Mouse (Mus musculus): ENCODE measurements around the gene Pfn3.
"Not testable (repeated sequence)": the region's sequence is repeated elsewhere in the genome, so short reads cannot be mapped to it uniquely, and the experiment has no call there.

Gene Pfn3

DNA sequence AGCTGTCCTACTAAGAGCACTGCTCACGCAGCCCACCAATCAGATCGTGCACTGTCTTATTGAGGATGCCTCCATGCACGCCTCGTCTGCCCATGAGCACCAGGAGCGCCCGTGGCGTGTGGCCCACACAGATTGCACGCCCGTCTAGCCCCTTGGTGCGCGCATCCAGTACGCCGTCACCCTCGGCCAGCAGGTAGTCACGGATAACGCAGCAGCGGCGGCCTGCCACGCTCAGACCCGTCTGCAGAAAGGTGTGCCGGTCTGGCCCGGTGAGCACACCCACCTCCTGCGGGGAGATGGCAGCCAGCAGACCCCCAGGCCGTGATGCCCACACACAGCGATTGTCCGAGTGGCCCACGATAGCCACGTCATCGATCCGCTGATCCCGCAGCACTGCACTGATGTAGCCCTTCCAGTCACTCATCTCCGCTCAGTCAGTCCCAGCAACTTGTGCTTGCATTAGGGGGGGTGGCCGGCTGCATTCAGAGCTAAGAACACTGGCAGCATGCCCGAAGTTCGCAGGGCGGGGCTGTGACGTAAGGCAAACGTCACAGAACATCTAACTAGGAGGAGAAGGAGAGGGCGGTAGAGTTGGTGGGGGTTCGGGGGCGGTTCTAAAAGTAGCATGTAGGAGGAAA, at the start of gene Pfn3:
Gene Pfn3 (minus strand): TSS at position 490 of the 638 bp plus-strand sequence.
- no peak for DNase-seq

GRCm38 (mm10) chr13:55464027-55464884, 49.2 kb upstream of the Pfn3 start, which contains the start of gene Prr7:
Gene Prr7, plus strand, starts transcription at chr13:55464267.
- DNase-seq, result peak; percentile 82

- DNase-seq, result no peak
Observed at GRCm38 (mm10) chr13:55463399-55464026, 48.5 kb upstream of the Pfn3 start.

DNA sequence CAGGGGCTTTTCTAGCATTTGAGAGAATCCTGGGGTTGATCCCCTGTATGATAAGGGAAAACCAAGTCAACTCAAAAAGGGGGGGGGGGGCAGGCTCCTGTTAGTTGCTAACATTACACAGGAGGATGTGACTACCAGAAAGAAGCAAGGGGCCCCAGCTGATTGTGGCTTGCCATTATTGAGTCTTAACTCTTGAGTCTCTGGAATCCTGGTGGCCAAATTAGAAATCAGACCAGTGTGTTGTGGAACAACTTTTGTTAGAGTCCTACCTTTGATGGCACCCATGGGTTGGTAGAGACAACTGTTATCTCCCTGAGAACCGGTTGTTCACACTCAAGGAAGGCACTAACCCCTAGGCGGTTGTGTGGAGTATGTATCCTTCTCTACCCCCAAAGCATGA, 47.9 kb upstream of the Pfn3 start:
- peak; percentile 25 for DNase-seq

- no peak for DNase-seq
Observed at GRCm38 (mm10) chr13:55451785-55452549, 36.9 kb upstream of the Pfn3 start.

DNA sequence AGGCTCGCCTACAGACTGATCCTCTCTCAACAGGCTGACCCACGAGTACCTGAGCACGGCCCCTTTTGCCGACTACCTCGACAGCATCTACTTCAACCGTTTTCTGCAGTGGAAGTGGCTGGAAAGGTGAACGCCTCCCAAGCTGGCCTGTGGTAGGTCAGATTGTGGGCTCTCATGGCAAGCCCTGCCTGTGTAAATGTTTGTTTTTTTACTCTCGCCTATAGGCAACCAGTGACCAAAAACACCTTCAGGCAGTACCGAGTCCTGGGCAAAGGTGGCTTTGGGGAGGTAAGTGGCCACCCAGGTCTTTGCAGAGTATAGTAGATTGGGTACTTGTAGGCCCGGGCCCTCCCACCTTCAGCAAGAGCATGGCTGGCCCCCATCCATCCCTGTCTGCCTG, 36.3 kb upstream of the Pfn3 start:
- no peak for DNase-seq

DNA sequence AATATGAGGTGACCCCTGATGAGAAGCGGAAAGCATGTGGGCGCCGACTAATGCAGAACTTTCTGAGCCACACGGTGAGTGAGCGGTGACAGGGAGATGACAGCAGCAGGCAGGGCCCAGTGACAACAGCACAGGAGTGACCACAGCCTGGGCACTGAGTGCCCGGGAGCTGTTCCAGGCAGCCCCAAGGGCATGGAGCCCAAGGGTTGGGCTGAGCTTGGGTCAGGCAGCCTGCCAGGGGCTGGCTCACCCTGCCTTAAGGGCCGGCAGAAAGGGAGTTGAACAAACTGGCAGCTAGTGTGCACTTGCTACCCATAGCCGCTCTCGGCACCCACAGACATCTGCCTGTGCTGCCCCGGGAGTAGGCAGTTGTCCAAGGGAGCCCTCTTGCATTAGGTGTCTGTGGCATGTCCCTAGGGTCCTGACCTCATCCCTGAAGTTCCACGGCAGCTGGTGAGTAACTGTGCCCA, 35.5 kb upstream of the Pfn3 start:
- DNase-seq, result no peak

- DNase-seq, result peak; percentile 72
Observed at GRCm38 (mm10) chr13:55449679-55450441, 34.8 kb upstream of the Pfn3 start.

- DNase-seq, result peak; percentile 58
Observed at GRCm38 (mm10) chr13:55449205-55449604, 34.2 kb upstream of the Pfn3 start.

- DNase-seq, result no peak
Observed at GRCm38 (mm10) chr13:55448131-55448530, 33.1 kb upstream of the Pfn3 start.

DNA sequence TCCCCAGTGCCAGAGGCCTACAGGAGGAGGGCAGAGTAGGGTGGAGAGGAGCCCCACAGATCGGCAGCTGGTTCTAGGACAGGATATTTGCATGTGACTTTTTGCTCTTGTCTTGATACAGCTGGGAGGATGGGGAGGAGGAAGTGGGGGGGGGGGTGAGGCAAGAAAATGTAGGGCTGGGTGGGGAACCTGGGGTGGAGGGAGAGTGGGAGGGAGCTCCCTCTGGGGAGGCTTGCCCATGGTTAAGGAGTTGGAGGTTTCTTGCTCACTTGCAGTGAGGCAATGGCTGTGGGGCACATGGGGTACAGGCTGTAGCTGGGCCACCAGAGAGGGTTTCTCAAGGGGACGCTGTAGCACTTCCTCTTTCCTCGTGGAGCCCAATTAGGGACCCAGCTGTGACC, 32.5 kb upstream of the Pfn3 start:
- peak; percentile 73 for DNase-seq

DNA sequence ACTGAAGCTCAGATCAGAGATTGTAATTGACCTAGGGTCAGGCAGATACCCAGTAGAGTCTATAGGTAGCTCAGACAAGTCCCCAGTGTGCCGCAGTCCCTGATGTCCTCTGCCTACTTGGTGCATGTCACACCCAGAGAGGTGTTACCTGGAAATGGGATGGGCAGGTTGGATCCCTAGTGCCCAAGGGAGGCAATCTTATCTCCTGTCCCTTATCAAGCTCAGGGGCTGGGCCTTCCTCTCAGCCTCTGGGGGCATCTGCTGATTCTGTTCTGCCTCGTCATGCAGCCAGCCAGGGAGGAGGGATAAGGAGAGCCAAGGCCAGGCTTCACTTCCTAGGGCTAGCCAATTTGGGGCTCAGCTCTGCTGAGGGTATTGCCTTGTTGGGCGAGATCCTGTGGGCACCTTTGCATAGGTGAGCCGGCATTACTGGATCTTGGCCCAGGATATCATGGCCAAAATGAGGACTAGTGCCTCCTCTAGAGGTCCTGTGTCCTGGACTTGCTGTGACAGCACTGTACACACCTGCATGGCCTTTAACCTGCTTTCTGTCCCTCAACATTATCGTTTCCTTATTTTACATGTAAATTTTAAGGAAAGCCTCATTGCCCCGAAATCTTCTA, 31.6 kb upstream of the Pfn3 start:
- peak; percentile 36 for DNase-seq

- DNase-seq, result peak; percentile 70
Observed at GRCm38 (mm10) chr13:55445361-55446091, 30.5 kb upstream of the Pfn3 start.

DNA sequence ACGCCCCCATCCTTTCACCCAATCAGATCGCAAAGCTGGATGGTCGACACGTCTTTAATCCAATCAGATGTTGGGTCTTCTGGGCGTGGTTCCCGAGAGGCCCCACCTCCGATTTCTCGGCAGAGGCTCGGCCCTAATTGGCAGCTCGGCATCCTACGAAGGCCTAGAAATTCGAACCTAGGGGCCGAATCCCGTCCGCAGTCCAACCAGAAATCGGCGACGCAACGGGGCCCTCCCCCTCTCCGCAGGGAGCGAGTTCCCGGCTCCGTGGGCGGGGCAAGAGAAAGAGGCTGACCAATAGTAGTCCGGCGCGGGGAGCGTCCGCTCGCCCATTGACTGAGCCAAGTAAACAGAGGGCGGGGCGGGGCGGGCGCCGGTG, 29.9 kb upstream of the Pfn3 start, which contains the start of gene Grk6:
Gene Grk6 (plus strand): TSS at position 136 of the 379 bp plus-strand sequence.
- DNase-seq, result peak; percentile 99

- peak; percentile 89 for DNase-seq
Observed at GRCm38 (mm10) chr13:55444286-55444936, 29.4 kb upstream of the Pfn3 start.

GRCm38 (mm10) chr13:55443799-55444285, 28.8 kb upstream of the Pfn3 start:
- DNase-seq, result peak; percentile 30

DNA sequence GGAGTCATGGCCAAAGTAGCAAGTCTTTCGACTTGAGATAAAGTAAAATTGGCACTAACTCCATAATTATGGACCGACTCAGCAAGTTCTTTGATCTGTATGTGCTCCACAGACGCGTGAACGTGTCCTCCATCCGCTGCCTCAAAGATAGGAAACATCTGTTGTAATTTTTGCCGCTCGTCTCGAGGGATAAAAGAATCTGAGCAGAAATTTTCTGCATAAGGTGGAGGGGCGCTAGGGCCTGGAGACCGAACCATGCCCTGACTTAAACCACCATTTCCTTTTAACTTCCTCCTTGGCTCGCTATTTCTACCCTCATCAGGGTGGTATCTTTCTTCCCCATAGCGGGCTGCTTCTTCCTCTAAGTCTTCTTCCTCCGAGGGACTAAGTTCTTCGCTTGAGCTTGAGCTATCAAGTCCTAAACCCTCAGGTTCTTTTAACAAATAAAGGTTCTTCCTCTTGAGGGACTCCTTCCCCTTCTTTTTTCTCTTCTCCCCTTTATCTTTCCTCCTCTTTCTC, 22.1 kb upstream of the Pfn3 start:
- DNase-seq, result not testable (repeated sequence)

- peak; percentile 52 for DNase-seq
Observed at GRCm38 (mm10) chr13:55431889-55432685, 17.1 kb upstream of the Pfn3 start.

- DNase-seq, result no peak
Observed at GRCm38 (mm10) chr13:55430566-55430965, 15.5 kb upstream of the Pfn3 start.
